Mouse (Mus musculus) limb, embryonic 15.5 days (tissue): ENCODE measurements around the gene BC055324. TPM values are rescaled to one million over a fixed set of nuclear protein-coding genes. Genes with fewer than 3 reads are reported as not detected.

Experiments used
- ATAC-seq: fragments of 200-750 bp; cut with Nextera tagmentation; 2 replicates; pipeline ENCODE4 v1.8.0; 2017; ENCODE audit warnings: low read depth, moderate TSS enrichment; ENCODE audit not compliant: insufficient number of reproducible peaks, low FRiP score, low TSS enrichment
- H3K27ac ChIP-seq: fragments of 300-500 bp; sonication (generic); 2 replicates; pipeline ENCODE4 v1.5.1; 2015; ENCODE audit warnings: moderate library complexity, mild to moderate bottlenecking, inconsistent platforms
- H3K27me3 ChIP-seq: fragments of 300-500 bp; sonication (generic); 2 replicates; pipeline ENCODE4 v1.6.1; 2015; ENCODE audit warnings: inconsistent platforms
- H3K36me3 ChIP-seq: fragments of 300-500 bp; sonication (generic); 2 replicates; pipeline ENCODE4 v1.6.1; 2015; ENCODE audit warnings: inconsistent platforms
- H3K4me1 ChIP-seq: fragments of 300-500 bp; sonication (generic); 2 replicates; pipeline ENCODE4 v1.6.1; 2015; ENCODE audit warnings: inconsistent platforms
- H3K4me2 ChIP-seq: fragments of 300-500 bp; sonication (generic); 2 replicates; pipeline ENCODE4 v1.6.1; 2015; ENCODE audit warnings: mild to moderate bottlenecking, inconsistent platforms
- H3K4me3 ChIP-seq: fragments of 300-500 bp; sonication (generic); 2 replicates; pipeline ENCODE4 v1.5.1; 2015; ENCODE audit warnings: mild to moderate bottlenecking, inconsistent platforms
- H3K9ac ChIP-seq: fragments of 300-500 bp; sonication (generic); 2 replicates; pipeline ENCODE4 v1.6.1; 2015; ENCODE audit warnings: inconsistent platforms
- H3K9me3 ChIP-seq: fragments of 300-500 bp; sonication (generic); 2 replicates; pipeline ENCODE4 v1.6.1; 2016; ENCODE audit warnings: inconsistent platforms
- whole genome bisulfite sequencing: fragments of 180-500 bp; shearing (Covaris S2); methylation state at CpG from one replicate; pipeline ENCODE4 v1.1.7; 2015; 5-methylcytosine and 5-hydroxymethylcytosine counted together
- polyA plus RNA-seq: library from polyadenylated mRNA; unstranded; fragments of >200 nt; fragmentation: Nextera tagmentation; extraction: Ambion mirVana; gene quantifications from 2 replicates; pipeline ENCODE4 v1.2.1, GENCODE M21; 2015

Gene BC055324
- polyA plus RNA-seq, 1 experiment from 2014 or later, result 17.4 TPM

DNA sequence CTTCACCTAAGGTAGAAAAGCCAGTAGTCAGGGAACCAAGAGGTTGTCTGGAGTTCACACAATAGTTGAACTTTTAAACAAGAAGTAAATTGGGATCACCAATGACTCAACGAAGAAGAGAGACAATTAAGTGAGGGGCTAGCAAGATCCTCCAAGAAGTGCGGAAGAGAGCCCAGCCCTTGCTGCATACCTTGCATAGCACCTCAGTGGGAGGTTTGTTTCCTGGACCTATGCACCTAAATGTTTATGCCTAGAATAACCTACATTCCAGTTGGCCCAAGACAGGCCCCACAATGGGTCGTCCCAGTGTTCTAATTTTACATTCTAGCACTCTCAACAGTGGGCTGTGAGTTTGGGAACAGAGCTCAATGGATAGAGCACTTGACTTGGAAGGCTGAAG is 9.7 kb upstream of the BC055324 start:
- no peaks in the 10 kb centered on the region for H3K36me3 ChIP-seq
- H3K9ac ChIP-seq, result no peak overlapping the region
- no peaks in the 10 kb centered on the region for H3K9me3 ChIP-seq
- no peaks in the 10 kb centered on the region for H3K27me3 ChIP-seq
- no peak overlapping the region for H3K4me2 ChIP-seq
- no peaks in the 10 kb centered on the region for H3K4me1 ChIP-seq
- ATAC-seq, result no peak
- WGBS, result 73% methylated on average over 3 of the region's 3 CpGs
- H3K4me3 ChIP-seq, result no peak overlapping the region
- no peak overlapping the region for H3K27ac ChIP-seq

DNA sequence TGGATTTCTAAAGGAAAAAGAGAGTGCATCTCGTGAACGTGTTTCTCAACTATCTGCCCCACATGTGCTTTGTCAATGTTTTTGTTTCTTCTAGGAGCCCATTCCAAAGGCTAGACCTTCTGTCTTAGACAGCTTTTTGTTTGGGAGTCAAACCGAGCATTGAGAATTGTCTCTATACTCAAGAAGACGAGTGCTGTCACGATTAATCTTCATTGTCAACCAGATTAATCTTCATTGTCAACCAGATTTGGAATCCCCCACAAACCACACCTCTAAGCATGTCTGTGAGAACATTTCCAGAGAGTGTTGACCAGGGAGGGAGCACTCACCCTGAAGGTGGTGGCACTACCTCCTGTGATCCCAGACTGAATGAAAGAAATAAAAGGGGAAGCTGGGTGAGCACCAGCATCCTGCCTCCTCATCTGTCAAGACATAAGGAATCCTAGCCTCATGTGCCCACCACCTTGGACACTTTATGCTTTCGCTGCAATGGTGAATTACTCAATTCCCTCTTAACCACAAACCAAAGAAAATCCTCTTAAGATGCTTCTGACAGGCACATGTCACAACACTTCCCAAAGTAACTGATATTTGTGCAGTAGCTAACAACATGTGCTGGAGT is 7.3 kb upstream of the BC055324 start:
- no peak overlapping the region for H3K27ac ChIP-seq
- H3K4me1 ChIP-seq, result no peaks in the 10 kb centered on the region
- ATAC-seq, result no peak
- H3K9me3 ChIP-seq, result no peaks in the 10 kb centered on the region
- no peak overlapping the region for H3K4me2 ChIP-seq
- H3K36me3 ChIP-seq, result no peaks in the 10 kb centered on the region
- no peak overlapping the region for H3K9ac ChIP-seq
- H3K4me3 ChIP-seq, result no peak overlapping the region
- WGBS, result 69% methylated on average over 6 of the region's 6 CpGs
- H3K27me3 ChIP-seq, result no peaks in the 10 kb centered on the region

DNA sequence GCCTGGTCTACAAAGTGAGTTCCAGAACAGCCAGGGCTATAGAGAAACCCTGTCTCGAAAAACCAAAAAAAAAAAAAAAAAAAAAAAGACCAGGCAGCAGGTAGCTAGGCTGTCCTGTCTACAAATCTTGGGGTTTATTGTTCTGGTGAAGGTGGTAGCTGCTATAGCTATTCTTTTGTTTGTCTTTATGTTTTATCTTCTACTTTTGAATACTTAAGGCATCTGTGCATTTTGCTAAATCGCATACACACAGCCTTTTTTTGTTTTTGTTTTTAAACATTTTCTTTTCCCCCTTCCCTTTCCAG is 965 bp upstream of the BC055324 start:
- H3K4me3 ChIP-seq, result peak overlapping the region; percentile 81
- peak overlapping the region; percentile 64 for H3K4me2 ChIP-seq
- ATAC-seq, result no peak
- no peaks in the 10 kb centered on the region for H3K9me3 ChIP-seq
- H3K9ac ChIP-seq, result no peak overlapping the region
- no peaks in the 10 kb centered on the region for H3K27me3 ChIP-seq
- H3K27ac ChIP-seq, result no peak overlapping the region
- H3K36me3 ChIP-seq, result peaks cover 6% of the 10 kb centered on the region; the same call in 1 of the 2 replicates
- WGBS, result 68% methylated on average over 2 of the region's 2 CpGs
- peaks cover 7% of the 10 kb centered on the region; the same call in 1 of the 2 replicates for H3K4me1 ChIP-seq

DNA sequence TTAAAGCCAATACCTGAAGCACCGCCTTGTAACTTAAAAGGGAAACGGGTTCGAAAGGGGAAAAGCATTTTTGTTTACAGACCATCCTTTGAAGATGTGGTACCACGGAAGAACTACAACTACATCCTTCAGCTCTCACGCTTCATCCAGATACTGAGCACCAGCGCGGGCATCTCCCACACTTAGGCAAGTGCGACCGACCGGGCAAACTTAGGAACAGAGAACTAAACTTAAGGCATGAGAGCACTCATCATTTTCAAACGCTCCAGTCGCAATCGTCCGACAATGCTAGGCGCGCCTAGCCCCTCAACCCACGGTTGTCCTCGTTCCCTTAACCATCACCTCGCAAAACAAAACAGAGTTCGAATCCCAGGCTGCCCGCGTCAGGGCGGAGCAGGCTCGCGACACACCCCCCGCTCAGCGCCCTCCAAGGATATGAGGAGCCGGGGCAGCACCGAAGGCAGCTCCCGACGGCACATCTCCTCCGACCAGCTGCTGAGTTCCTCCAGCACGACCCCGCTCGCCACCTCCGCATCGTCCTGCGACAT is 349 bp downstream of the BC055324 start:
- WGBS, result 1% methylated on average over 38 of the region's 38 CpGs
- H3K9ac ChIP-seq, result peak overlapping the region; percentile 64
- peak overlapping the region; percentile 81 for H3K4me3 ChIP-seq
- no peaks in the 10 kb centered on the region for H3K27me3 ChIP-seq
- no peaks in the 10 kb centered on the region for H3K9me3 ChIP-seq
- 0 out of 2 replicates have a peak overlapping the region, but pooled peaks have one; percentile 22 for H3K27ac ChIP-seq
- H3K36me3 ChIP-seq, result peaks cover 6% of the 10 kb centered on the region; the same call in 1 of the 2 replicates
- H3K4me1 ChIP-seq, result peaks cover 7% of the 10 kb centered on the region; the same call in 1 of the 2 replicates
- ATAC-seq, result peak; percentile 82
- peak overlapping the region; percentile 64 for H3K4me2 ChIP-seq

DNA sequence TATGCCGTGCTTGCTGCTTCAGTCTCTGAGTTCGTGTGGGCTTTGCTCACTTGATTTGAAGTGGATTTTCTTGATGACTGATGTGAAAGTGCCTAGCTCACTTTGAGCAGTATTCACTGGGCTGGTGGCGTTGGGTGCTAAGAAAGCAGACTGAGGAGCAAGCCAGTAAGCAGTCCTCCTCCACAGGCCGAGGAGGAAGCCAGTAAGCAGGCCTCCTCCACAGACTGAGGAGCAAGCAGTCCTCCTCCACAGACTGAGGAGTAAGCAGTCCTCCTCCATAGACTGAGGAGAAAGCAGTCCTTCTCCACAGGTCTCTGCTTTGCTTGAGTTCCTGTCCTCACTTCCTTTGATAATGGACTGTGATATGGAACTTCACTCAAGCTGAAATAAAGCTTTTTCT is 2.2 kb downstream of the BC055324 start:
- Histone ChIP-seq H3K27me3 (no peaks in the 10 kb centered on the region), H3K9me3 (no peaks in the 10 kb centered on the region), H3K4me1 (peaks cover 7% of the 10 kb centered on the region; the same call in 1 of the 2 replicates), H3K36me3 (peaks cover 6% of the 10 kb centered on the region; the same call in 1 of the 2 replicates), H3K4me3 (no peak overlapping the region), H3K4me2 (no peak overlapping the region), H3K9ac (no peak overlapping the region), H3K27ac (no peak overlapping the region)
- 86% methylated on average over 4 of the region's 4 CpGs for WGBS
- no peak for ATAC-seq

DNA sequence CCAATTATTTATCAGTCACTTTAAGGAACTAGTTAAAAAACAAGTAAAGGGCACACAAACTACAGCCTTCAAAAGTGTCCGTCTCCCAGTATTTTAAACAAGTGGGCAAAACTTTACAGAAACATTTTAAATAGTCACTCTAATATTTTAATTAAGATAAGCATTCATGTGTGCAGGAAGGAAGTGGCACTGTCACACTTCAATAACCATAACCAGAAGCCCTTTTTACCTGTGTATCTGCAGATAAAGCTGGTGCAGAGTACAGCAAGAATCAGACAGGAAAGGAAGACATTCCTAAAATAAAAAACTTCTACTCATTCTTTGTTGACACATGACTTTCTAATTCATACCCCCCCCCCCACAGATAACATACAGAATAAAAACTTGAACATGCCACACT is 18.1 kb downstream of the BC055324 start:
- Histone ChIP-seq H3K27me3 (no peaks in the 10 kb centered on the region), H3K27ac (no peak overlapping the region), H3K4me1 (no peaks in the 10 kb centered on the region), H3K9ac (no peak overlapping the region), H3K9me3 (no peaks in the 10 kb centered on the region), H3K4me3 (no peak overlapping the region), H3K36me3 (peaks cover 25% of the 10 kb centered on the region; the same call in 1 of the 2 replicates), H3K4me2 (no peak overlapping the region)
- 93% methylated on average over 1 of the region's 1 CpGs for WGBS
- ATAC-seq, result no peak

DNA sequence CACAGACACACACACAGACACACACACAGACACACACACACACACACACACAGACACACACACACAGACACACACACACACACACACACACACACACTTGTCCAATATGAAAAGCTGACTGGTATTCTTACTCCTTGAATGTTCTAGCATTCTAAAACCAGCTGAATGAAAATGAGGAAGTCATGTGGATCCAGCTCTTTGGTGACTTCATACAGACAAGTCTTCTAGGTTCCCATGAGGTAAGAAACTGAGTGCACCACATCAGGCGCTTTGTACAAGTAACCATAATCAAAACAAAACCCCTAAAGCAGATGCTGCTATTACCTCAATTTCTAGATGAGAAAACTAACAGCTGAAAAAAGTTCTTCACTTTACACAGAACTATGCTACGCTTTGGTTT is 19.5 kb downstream of the BC055324 start:
- Histone ChIP-seq H3K27me3 (no peaks in the 10 kb centered on the region), H3K4me2 (no peak overlapping the region), H3K36me3 (peaks cover 15% of the 10 kb centered on the region; the same call in 1 of the 2 replicates), H3K4me3 (no peak overlapping the region), H3K9ac (no peak overlapping the region), H3K9me3 (no peaks in the 10 kb centered on the region), H3K4me1 (no peaks in the 10 kb centered on the region), H3K27ac (no peak overlapping the region)
- 95% methylated on average over 2 of the region's 2 CpGs for WGBS
- ATAC-seq, result no peak

DNA sequence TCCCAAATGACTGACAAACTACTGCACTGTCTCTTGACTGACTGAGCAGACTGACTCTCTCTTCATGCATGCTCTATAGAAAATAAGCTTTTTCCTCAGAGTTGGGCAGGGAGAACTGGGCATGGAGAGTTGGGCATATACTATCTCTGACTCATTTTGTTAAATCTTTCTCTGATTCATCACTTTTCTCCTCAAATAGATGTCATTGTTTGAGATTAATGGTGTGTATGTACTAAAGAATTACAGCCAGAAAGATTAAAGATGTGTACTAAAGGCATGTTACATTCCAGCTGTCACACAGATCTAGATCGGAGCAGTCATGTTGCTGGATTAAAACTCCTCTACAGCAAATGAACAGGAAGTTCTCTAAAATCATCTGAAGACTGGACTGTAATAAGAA is 20.1 kb downstream of the BC055324 start:
- Histone ChIP-seq H3K36me3 (peaks cover 15% of the 10 kb centered on the region; the same call in 1 of the 2 replicates), H3K9me3 (no peaks in the 10 kb centered on the region), H3K4me3 (no peak overlapping the region), H3K9ac (no peak overlapping the region), H3K27ac (no peak overlapping the region), H3K27me3 (no peaks in the 10 kb centered on the region), H3K4me1 (no peaks in the 10 kb centered on the region), H3K4me2 (no peak overlapping the region)
- no peak for ATAC-seq
- 96% methylated on average over 1 of the region's 1 CpGs for WGBS

DNA sequence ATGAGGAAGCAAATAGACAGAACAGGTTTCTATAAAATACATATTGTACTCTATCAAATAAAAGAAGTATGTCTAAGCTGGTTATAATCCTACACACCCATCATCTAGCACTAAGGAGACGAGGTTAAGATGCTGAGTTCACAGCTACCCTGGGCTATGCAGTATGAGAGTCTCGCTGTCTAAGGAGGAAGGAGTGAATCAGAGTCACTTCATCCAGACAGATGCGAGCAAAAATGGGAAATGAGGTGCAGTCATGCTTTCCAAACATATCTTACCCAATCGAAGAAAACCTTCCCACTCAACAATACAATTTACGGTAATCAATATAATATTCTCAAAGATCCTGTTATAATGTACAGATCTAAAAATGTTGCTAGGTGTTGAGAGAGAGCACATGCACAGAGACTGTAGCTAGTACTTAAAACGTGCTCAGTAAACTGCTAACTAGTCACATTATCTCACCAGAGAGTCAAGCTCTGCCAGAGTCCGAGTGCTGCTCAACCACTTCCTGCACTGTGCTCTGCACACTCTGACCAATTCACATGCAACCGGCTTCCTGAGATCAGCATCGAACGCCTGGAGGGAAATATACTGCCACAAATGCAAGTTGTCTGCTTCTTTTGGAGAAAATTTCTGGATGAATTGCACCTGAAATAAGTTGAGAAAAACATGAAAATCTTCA is 30.4 kb downstream of the BC055324 start:
- Histone ChIP-seq H3K4me2 (no peak overlapping the region), H3K4me3 (no peak overlapping the region), H3K4me1 (no peaks in the 10 kb centered on the region), H3K27me3 (no peaks in the 10 kb centered on the region), H3K9me3 (no peaks in the 10 kb centered on the region), H3K36me3 (peaks cover 28% of the 10 kb centered on the region), H3K27ac (no peak overlapping the region), H3K9ac (no peak overlapping the region)
- no peak for ATAC-seq
- WGBS, result 85% methylated on average over 10 of the region's 10 CpGs

DNA sequence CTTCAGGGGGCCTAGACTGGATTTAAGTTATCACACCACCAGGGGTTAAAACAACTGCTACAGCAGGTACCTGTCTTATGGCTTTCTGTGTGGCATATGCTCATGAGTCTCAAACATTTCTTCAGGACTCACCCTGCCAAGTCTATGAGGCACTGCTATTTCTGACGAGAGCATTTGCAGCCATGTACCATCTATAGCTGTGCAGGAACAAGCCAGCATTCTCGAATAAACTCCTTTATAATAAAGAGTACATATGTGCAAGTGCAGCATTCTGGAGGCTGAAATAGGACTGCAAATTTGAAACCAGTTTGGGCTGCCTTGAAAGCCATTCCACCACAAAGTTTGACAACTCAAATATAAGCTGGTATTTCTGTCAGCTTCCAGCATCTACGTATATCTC is 36.6 kb downstream of the BC055324 start:
- H3K27ac ChIP-seq, result no peak overlapping the region
- no peak for ATAC-seq
- H3K4me3 ChIP-seq, result no peak overlapping the region
- H3K9ac ChIP-seq, result no peak overlapping the region
- no peak overlapping the region for H3K4me2 ChIP-seq
- peaks cover 45% of the 10 kb centered on the region for H3K36me3 ChIP-seq
- WGBS, result 51% methylated on average over 3 of the region's 3 CpGs
- H3K9me3 ChIP-seq, result no peaks in the 10 kb centered on the region
- H3K4me1 ChIP-seq, result no peaks in the 10 kb centered on the region
- no peaks in the 10 kb centered on the region for H3K27me3 ChIP-seq

DNA sequence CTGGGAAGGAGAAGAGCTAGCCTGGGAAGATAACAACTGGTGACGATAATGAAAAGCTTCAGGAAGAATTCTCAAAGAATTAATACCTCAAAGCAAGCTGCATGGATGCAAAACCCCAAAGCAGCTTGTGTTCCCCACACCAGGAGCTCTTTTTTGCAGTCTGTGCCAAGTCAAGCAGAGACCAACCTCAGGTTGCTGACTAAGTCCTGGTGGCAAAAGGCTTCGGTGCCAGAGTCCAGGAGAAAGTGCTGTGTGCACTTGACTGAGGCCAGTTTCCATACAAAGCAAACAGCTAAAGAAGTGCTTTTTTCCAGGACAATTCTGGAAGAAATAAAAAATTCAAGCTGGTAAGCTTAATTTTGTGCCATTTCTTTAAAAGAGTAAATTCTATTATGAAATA is 41.2 kb downstream of the BC055324 start:
- Histone ChIP-seq H3K27ac (no peak overlapping the region), H3K4me2 (no peak overlapping the region), H3K9me3 (no peaks in the 10 kb centered on the region), H3K27me3 (no peaks in the 10 kb centered on the region), H3K4me3 (no peak overlapping the region), H3K36me3 (peaks cover 70% of the 10 kb centered on the region), H3K9ac (no peak overlapping the region), H3K4me1 (no peaks in the 10 kb centered on the region)
- WGBS, result 85% methylated on average over 2 of the region's 2 CpGs
- ATAC-seq, result no peak

DNA sequence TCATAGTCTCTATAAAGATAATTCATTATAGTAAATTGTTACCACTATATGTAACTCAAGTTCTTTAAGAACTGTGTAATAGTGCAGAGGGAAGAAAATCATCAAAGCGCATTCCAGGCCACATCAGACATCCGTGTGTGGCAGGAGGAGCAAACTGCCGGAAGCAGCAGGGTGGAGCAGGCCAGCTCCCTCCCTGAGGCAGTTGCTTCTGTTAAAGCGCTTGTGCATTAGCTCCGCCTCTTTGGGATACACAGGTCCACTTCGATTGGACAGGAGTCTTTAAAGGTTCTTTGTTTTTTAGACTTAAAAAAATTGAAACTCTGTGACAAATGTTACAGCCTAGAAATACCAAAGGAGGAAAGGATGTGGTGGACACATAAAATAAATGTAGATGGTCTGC is 52.5 kb downstream of the BC055324 start:
- Histone ChIP-seq H3K4me1 (no peaks in the 10 kb centered on the region), H3K9me3 (no peaks in the 10 kb centered on the region), H3K27me3 (no peaks in the 10 kb centered on the region), H3K4me3 (no peak overlapping the region), H3K36me3 (peaks cover 84% of the 10 kb centered on the region), H3K4me2 (no peak overlapping the region), H3K9ac (no peak overlapping the region), H3K27ac (no peak overlapping the region)
- ATAC-seq, result no peak
- 54% methylated on average over 6 of the region's 6 CpGs for WGBS
